Mouse (Mus musculus) limb, embryonic 12.5 days (tissue): Measurements from ENCODE around the gene Zranb3. TPM values are rescaled to one million over a fixed set of nuclear protein-coding genes. Genes with fewer than 3 reads are reported as not detected.
"Not testable (repeated sequence)": the region's sequence is repeated elsewhere in the genome, so short reads cannot be mapped to it uniquely, and the experiment has no call there.

Source experiments
- ATAC-seq: fragments of 200-750 bp; cut with Nextera tagmentation; 2 replicates; pipeline ENCODE4 v1.8.0; 2017; ENCODE audit warnings: low read depth, moderate TSS enrichment; ENCODE audit not compliant: insufficient number of reproducible peaks, insufficient read depth, low FRiP score, low TSS enrichment
- H3K27ac ChIP-seq: fragments of 300-500 bp; sonication (generic); 2 replicates; pipeline ENCODE4 v1.5.1; 2016; ENCODE audit warnings: mild to moderate bottlenecking, moderate library complexity
- H3K27me3 ChIP-seq: fragments of 300-500 bp; sonication (generic); 2 replicates; pipeline ENCODE4 v1.6.1; 2016; ENCODE audit warnings: mild to moderate bottlenecking, moderate library complexity
- H3K36me3 ChIP-seq: fragments of 300-500 bp; sonication (generic); 2 replicates; pipeline ENCODE4 v1.6.1; 2016; ENCODE audit warnings: mild to moderate bottlenecking, moderate library complexity
- H3K4me1 ChIP-seq: fragments of 300-500 bp; sonication (generic); replicated peaks from 2 replicates; pipeline ENCODE4 v1.6.1; 2016
- H3K4me2 ChIP-seq: fragments of 300-500 bp; sonication (generic); 2 replicates; pipeline ENCODE4 v1.6.1; 2016; ENCODE audit warnings: mild to moderate bottlenecking, moderate library complexity
- H3K4me3 ChIP-seq: fragments of 300-500 bp; sonication (generic); replicated peaks from 2 replicates; pipeline ENCODE4 v1.5.1; 2016; ENCODE audit warnings: mild to moderate bottlenecking
- H3K9ac ChIP-seq: fragments of 300-500 bp; sonication (generic); replicated peaks from 2 replicates; pipeline ENCODE4 v1.6.1; 2016; ENCODE audit warnings: mild to moderate bottlenecking, moderate library complexity
- H3K9me3 ChIP-seq: fragments of 300-500 bp; sonication (generic); 2 replicates; pipeline ENCODE4 v1.6.1; 2016; ENCODE audit warnings: mild to moderate bottlenecking, moderate library complexity
- WGBS: fragments of 180-500 bp; shearing (Covaris S2); methylation state at CpG from one replicate; pipeline ENCODE4 v1.1.7; 2016; 5-methylcytosine and 5-hydroxymethylcytosine counted together
- polyA plus RNA-seq: library from polyadenylated mRNA; unstranded; fragments of >200 nt; fragmentation: Nextera tagmentation; extraction: Ambion mirVana; gene quantifications from 2 replicates; pipeline ENCODE4 v1.2.1, GENCODE M21; 2016

The Zranb3 gene
- polyA plus RNA-seq, 1 experiment from 2014 or later, result 13.8 TPM

- H3K9me3 ChIP-seq, result no peaks in the 10 kb centered on the region
These were observed 89.0 kb downstream of the Zranb3 start for GRCm38 (mm10) chr1:128013698-128014386.

DNA sequence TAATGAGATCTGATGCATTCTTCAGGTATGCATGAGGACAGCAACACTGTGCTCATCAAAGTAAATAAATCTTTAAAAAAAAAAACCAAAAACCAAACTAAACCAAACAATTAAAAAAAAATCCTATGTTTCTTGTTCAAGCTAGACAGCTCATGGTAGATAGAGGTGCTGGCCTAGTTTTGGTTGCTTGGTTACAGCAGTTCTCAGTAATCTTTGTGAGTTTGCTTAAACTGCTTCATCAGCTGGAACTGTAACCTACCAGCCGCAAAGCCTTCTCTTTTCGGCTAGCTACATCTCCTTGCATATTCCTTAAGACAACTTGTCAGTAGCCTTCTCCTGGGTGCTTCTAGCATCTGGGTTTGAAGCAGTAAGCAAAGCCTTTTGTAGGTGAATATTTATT lies 93.1 kb downstream of the Zranb3 start:
- H3K9ac ChIP-seq, result no peak overlapping the region
- no peak overlapping the region for H3K4me3 ChIP-seq
- 92% methylated on average over 2 of the region's 2 CpGs for WGBS
- H3K9me3 ChIP-seq, result no peaks in the 10 kb centered on the region
- H3K4me1 ChIP-seq, result no peaks in the 10 kb centered on the region
- no peak for ATAC-seq
- H3K36me3 ChIP-seq, result peaks cover 3% of the 10 kb centered on the region; the same call in 1 of the 2 replicates
- no peaks in the 10 kb centered on the region for H3K27me3 ChIP-seq
- no peak overlapping the region for H3K27ac ChIP-seq
- H3K4me2 ChIP-seq, result no peak overlapping the region

More at GRCm38 (mm10) chr1:128013698-128014386, 89.0 kb downstream of the Zranb3 start:
- Histone ChIP-seq H3K36me3 (no peaks in the 10 kb centered on the region; the same call in 1 of the 2 replicates), H3K4me3 (no peak overlapping the region), H3K27me3 (no peaks in the 10 kb centered on the region), H3K9ac (no peak overlapping the region), H3K27ac (no peak overlapping the region), H3K4me1 (no peaks in the 10 kb centered on the region), H3K4me2 (no peak overlapping the region)
- WGBS, result 93% methylated on average over 4 of the region's 4 CpGs
- no peak for ATAC-seq

GRCm38 (mm10) chr1:128006042-128006600 lies 96.7 kb downstream of the Zranb3 start:
- H3K9me3 ChIP-seq, H3K4me1 ChIP-seq, H3K27ac ChIP-seq, H3K27me3 ChIP-seq, H3K36me3 ChIP-seq, ATAC-seq, H3K9ac ChIP-seq, H3K4me2 ChIP-seq, H3K4me3 ChIP-seq: not testable (repeated sequence)
- 93% methylated on average over 11 of the region's 11 CpGs for WGBS

GRCm38 (mm10) chr1:128004371-128004720 lies 98.5 kb downstream of the Zranb3 start:
- Histone ChIP-seq H3K27ac (no peak overlapping the region), H3K9ac (no peak overlapping the region), H3K4me1 (no peaks in the 10 kb centered on the region), H3K27me3 (no peaks in the 10 kb centered on the region), H3K4me2 (no peak overlapping the region), H3K4me3 (no peak overlapping the region), H3K9me3 (no peaks in the 10 kb centered on the region), H3K36me3 (0 out of 2 replicates have a peak, but pooled peaks cover 3% of the 10 kb centered on the region)
- 71% methylated on average over 2 of the region's 2 CpGs for WGBS
- no peak for ATAC-seq

DNA sequence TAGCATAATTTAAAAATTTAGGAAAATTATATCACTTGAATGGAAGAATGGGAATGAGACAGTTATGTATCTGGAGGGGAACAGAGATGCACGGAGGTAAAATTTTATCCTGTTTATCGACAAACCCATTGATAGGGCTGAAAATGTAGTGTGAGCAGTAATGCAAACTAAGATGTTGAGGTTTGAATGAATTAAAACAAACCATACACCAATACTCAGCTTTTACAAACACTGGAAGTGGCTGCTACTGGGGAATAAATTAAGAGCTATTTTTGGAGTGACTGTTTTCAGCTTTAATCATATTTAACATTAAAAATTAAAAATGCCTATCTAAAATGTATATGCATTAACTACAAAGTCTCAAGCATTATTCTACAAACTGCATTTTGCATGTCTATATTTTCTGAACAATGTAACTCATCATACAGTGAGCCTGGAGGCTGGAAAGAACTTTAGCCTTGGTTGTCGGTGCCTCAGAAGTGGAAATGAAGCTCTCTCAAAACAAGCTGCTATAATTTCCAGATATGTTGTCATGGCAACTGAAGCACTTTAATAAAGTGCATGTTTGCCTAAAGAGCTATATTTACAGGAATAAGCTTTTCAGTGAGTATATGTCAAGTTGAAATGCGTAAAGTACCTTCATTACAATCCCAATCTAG lies 99.0 kb downstream of the Zranb3 start:
- H3K27ac ChIP-seq, result no peak overlapping the region
- no peaks in the 10 kb centered on the region for H3K27me3 ChIP-seq
- ATAC-seq, result no peak
- no peak overlapping the region for H3K4me3 ChIP-seq
- WGBS, result 96% methylated on average over 4 of the region's 4 CpGs
- H3K36me3 ChIP-seq, result 0 out of 2 replicates have a peak, but pooled peaks cover 3% of the 10 kb centered on the region
- no peaks in the 10 kb centered on the region for H3K4me1 ChIP-seq
- H3K9ac ChIP-seq, result no peak overlapping the region
- no peak overlapping the region for H3K4me2 ChIP-seq
- no peaks in the 10 kb centered on the region for H3K9me3 ChIP-seq

- Histone ChIP-seq H3K27me3 (no peaks in the 10 kb centered on the region), H3K36me3 (0 out of 2 replicates have a peak, but pooled peaks cover 3% of the 10 kb centered on the region), H3K4me3 (no peak overlapping the region), H3K27ac (no peak overlapping the region), H3K9me3 (no peaks in the 10 kb centered on the region), H3K9ac (no peak overlapping the region), H3K4me1 (no peaks in the 10 kb centered on the region), H3K4me2 (no peak overlapping the region)
- ATAC-seq, result no peak
- WGBS, result 96% methylated on average over 2 of the region's 2 CpGs
These were observed 100.7 kb downstream of the Zranb3 start for GRCm38 (mm10) chr1:128002159-128002558.

DNA sequence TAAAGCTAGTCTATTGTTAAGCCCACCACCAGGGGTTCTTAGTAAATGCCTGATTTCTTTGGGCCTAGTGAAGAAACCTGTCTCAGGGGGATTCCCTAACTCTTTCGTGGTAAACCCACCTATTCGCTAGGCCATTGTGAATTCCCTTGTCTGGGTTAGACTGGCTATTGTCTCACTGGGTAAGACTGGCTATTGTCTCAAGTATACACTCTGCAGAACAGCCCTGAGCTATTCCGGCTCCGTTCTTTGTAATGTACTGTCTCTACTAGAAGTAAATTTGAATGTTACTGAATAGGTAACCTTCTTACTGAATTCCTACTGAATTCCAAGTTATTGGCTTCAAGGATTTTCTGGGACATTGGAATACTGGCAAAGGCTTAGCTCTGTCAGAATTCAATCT lies 101.9 kb downstream of the Zranb3 start:
- not testable (repeated sequence) for H3K4me3 ChIP-seq, H3K4me1 ChIP-seq, H3K36me3 ChIP-seq, H3K27me3 ChIP-seq, H3K9ac ChIP-seq, H3K27ac ChIP-seq, ATAC-seq, H3K9me3 ChIP-seq, H3K4me2 ChIP-seq
- 93% methylated on average over 4 of the region's 4 CpGs for WGBS

DNA sequence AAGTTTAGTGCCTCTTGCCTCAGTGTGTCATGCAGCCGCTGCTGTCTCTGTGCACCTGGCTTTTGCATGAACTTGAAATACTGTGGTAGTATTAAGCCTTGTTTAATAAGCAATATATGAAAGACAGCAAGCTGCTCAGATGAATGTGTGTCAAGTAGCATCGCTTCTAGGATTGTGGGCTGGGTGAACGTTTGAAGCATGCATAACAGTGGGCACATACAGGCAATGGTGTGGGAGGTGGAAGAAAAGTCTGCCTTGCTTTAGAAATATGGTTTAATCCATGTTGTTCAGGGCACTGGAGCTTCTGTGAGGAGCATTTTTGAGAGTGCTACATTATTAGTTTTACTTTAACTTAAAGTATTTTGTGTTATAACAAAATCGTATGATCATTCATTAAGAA lies 109.0 kb downstream of the Zranb3 start:
- H3K36me3 ChIP-seq, result peaks cover 20% of the 10 kb centered on the region; the same call in 1 of the 2 replicates
- WGBS, result 93% methylated on average over 4 of the region's 4 CpGs

GRCm38 (mm10) chr1:127989876-127990731 lies 112.7 kb downstream of the Zranb3 start:
- Histone ChIP-seq H3K4me3 (no peak overlapping the region), H3K36me3 (peaks cover 18% of the 10 kb centered on the region; the same call in 1 of the 2 replicates), H3K9me3 (0 out of 2 replicates have a peak, but pooled peaks cover 3% of the 10 kb centered on the region), H3K27me3 (no peaks in the 10 kb centered on the region), H3K27ac (no peak overlapping the region), H3K4me2 (no peak overlapping the region), H3K4me1 (peaks cover 5% of the 10 kb centered on the region), H3K9ac (no peak overlapping the region)
- 64% methylated on average over 9 of the region's 9 CpGs for WGBS
- ATAC-seq, result no peak

More for the DNA sequence above, 109.0 kb downstream of the Zranb3 start:
- Histone ChIP-seq H3K4me3 (no peak overlapping the region), H3K4me2 (no peak overlapping the region), H3K4me1 (no peaks in the 10 kb centered on the region; the same call in 1 of the 2 replicates), H3K9ac (no peak overlapping the region), H3K27me3 (no peaks in the 10 kb centered on the region), H3K27ac (no peak overlapping the region), H3K9me3 (0 out of 2 replicates have a peak, but pooled peaks cover 3% of the 10 kb centered on the region)
- ATAC-seq, result no peak

GRCm38 (mm10) chr1:127989387-127989786 lies 113.5 kb downstream of the Zranb3 start:
- H3K27ac ChIP-seq, result no peak overlapping the region

More at GRCm38 (mm10) chr1:127989387-127989786, 113.5 kb downstream of the Zranb3 start:
- H3K36me3 ChIP-seq, result peaks cover 18% of the 10 kb centered on the region; the same call in 1 of the 2 replicates
- 82% methylated on average over 4 of the region's 4 CpGs for WGBS
- no peaks in the 10 kb centered on the region for H3K27me3 ChIP-seq
- no peak overlapping the region for H3K9ac ChIP-seq
- ATAC-seq, result no peak
- no peak overlapping the region for H3K4me3 ChIP-seq
- H3K9me3 ChIP-seq, result 0 out of 2 replicates have a peak, but pooled peaks cover 3% of the 10 kb centered on the region
- H3K4me2 ChIP-seq, result no peak overlapping the region
- H3K4me1 ChIP-seq, result peaks cover 7% of the 10 kb centered on the region
